Mouse (Mus musculus) midbrain, embryonic 13.5 days (tissue): Measurements from ENCODE around the gene Gcm1. TPM values are rescaled to one million over a fixed set of nuclear protein-coding genes. Genes with fewer than 3 reads are reported as not detected.

Experiments
- polyA plus RNA-seq: library from polyadenylated mRNA; unstranded; fragments of >200 nt; fragmentation: Nextera tagmentation; extraction: Ambion mirVana; gene quantifications from 2 replicates; pipeline ENCODE4 v1.2.1, GENCODE M21; 2015

Gene Gcm1
- polyA plus RNA-seq, 1 experiment from 2014 or later: 0.07 TPM

Other genes starting within 250 kb of the Gcm1 start
- gene Elovl5, start 134.6 kb upstream of the Gcm1 start, polyA plus RNA-seq: 53.4 and 55.1 TPM in 2 replicates
- 38.2 and 44.3 TPM in 2 replicates for gene Fbxo9, start 57.1 kb downstream of the Gcm1 start, polyA plus RNA-seq
- 42.0 and 42.3 TPM in 2 replicates for gene Ick, start 57.3 kb downstream of the Gcm1 start, polyA plus RNA-seq
- 15.5 and 19.5 TPM in 2 replicates for gene Gsta4, start 130.8 kb downstream of the Gcm1 start, polyA plus RNA-seq
- not detected in 2 replicates for gene Gsta1, start 178.7 kb downstream of the Gcm1 start, polyA plus RNA-seq
- not detected in 2 replicates for gene Gm3776, start 205.2 kb downstream of the Gcm1 start, polyA plus RNA-seq
- gene Gm10639, start 238.0 kb downstream of the Gcm1 start, polyA plus RNA-seq: not detected in 2 replicates